Mouse (Mus musculus): ENCODE results near the gene Amhr2.

- no peak for TF ChIP-seq CTCF (IDR thresholded peaks at IDR 0.05; ENCODE audit: borderline replicate concordance, insufficient read depth, low read depth, low read length)
- no peak for TF ChIP-seq POLR2A (IDR thresholded peaks at IDR 0.05; ENCODE audit: borderline replicate concordance, insufficient read depth, low read length)
Observed at GRCm38 (mm10) chr15:102432046-102432445, 13.1 kb upstream of the Amhr2 start.

Data from cerebellum, adult 2 months (tissue).